Mouse (Mus musculus) retina, postnatal 1 day (tissue): ENCODE measurements around the gene Ap5z1.

Experiments used
- DNase-seq: peaks from one replicate; pipeline ENCODE4 v3.0.0-alpha.2; 2012

The Ap5z1 gene

GRCm38 (mm10) chr5:142524711-142525464 is 61.1 kb downstream of the Ap5z1 start:
- DNase-seq, result peak; percentile 90
